Mouse (Mus musculus) C2C12 (cell line): Measurements from ENCODE around the gene Orai3.

ENCODE experiments used
- CTCF ChIP-seq: IDR thresholded peaks from one replicate; pipeline ENCODE4 v1.5.1; 2011; ENCODE audit not compliant: control insufficient read depth, insufficient read depth, insufficient read length
- MAX ChIP-seq: IDR thresholded peaks from one replicate; pipeline ENCODE4 v1.6.1; 2011; ENCODE audit warnings: mild to moderate bottlenecking, control low read depth
- MYOG ChIP-seq: IDR thresholded peaks from one replicate; pipeline ENCODE4 v1.6.1; 2011; ENCODE audit not compliant: control insufficient read depth, insufficient read length; ENCODE audit errors: extremely low read depth
- USF1 ChIP-seq: IDR thresholded peaks from one replicate; pipeline ENCODE4 v1.6.1; 2011; ENCODE audit warnings: low read depth, mild to moderate bottlenecking, control low read depth, moderate library complexity

GRCm38 (mm10) chr7:127817053-127817452 lies 47.4 kb downstream of the Orai3 start:
- TF ChIP-seq USF1, result no peak
- no peak for TF ChIP-seq CTCF
- no peak for TF ChIP-seq MAX
- no peak for TF ChIP-seq MYOG
